Mouse (Mus musculus): ENCODE measurements around the gene Gm21974. TPM values are rescaled to one million over a fixed set of nuclear protein-coding genes. Genes with fewer than 3 reads are reported as not detected.

Gm21974 gene
- polyA plus RNA-seq, 1 experiment = not detected

- Histone ChIP-seq H3ac (ENCODE audit: control insufficient read depth, insufficient read length) (no peak overlapping the region), H3K4me3 (no peak overlapping the region), H3K27me3 (ENCODE audit: control insufficient read depth, insufficient read depth, insufficient read length) (no peaks in the 10 kb centered on the region), H3K4me2 (ENCODE audit: low read depth) (no peak overlapping the region), H3K79me2 (ENCODE audit: control insufficient read depth, insufficient read depth) (no peaks in the 10 kb centered on the region), H3K36me3 (ENCODE audit: control insufficient read depth, insufficient read depth) (no peaks in the 10 kb centered on the region)
- TF ChIP-seq TCF12 (IDR thresholded peaks at IDR 0.05; ENCODE audit: insufficient read depth, poor library complexity, severe bottlenecking) (no peak), POLR2A (IDR thresholded peaks at IDR 0.05; ENCODE audit: insufficient read length, low read depth) (no peak), POLR2AphosphoS2 (IDR thresholded peaks at IDR 0.05; ENCODE audit: insufficient read length, low read depth) (no peak), MYOG (IDR thresholded peaks at IDR 0.05; ENCODE audit: control insufficient read depth in 1 of 3, insufficient read depth in 1 of 3, insufficient read length in 2 of 3, low read depth in 2 of 3) (no peak), MYOD1 (IDR thresholded peaks at IDR 0.05; ENCODE audit: control insufficient read depth in 1 of 3, insufficient read length in 2 of 3, low read depth in 2 of 3) (no peak), TCF3 (IDR thresholded peaks at IDR 0.05; ENCODE audit: insufficient read length, low read depth) (no peak)
These were observed 35.4 kb upstream of the Gm21974 start for GRCm38 (mm10) chr7:127930636-127931035.

- peaks cover 2% of the 10 kb centered on the region for H3K36me3 ChIP-seq (ENCODE audit: control insufficient read depth, insufficient read depth)
- H3K27me3 ChIP-seq (ENCODE audit: control insufficient read depth, insufficient read depth, insufficient read length) = no peaks in the 10 kb centered on the region
- no peak within 1 kb of the TSS for H3K4me2 ChIP-seq (ENCODE audit: low read depth)
- TF ChIP-seq CEBPB (IDR thresholded peaks at IDR 0.05; ENCODE audit: insufficient read depth, poor library complexity, severe bottlenecking) (no peak), POLR2AphosphoS2 (IDR thresholded peaks at IDR 0.05; ENCODE audit: insufficient read length, low read depth) (no peak)
- H3K79me2 ChIP-seq (ENCODE audit: control insufficient read depth, insufficient read depth) = no peaks in the 10 kb centered on the region
- H3K4me3 ChIP-seq = no peak within 1 kb of the TSS
- H3ac ChIP-seq (ENCODE audit: control insufficient read depth, insufficient read length) = no peak within 1 kb of the TSS
These were observed 34.7 kb upstream of the Gm21974 start, which contains the start of gene Prss8 for GRCm38 (mm10) chr7:127929923-127930322. Prss8 (minus strand) TSS chr7:127930104.

GRCm38 (mm10) chr7:127928596-127928995 lies 33.3 kb upstream of the Gm21974 start:
- no peak overlapping the region for H3ac ChIP-seq (ENCODE audit: control insufficient read depth, insufficient read length)

GRCm38 (mm10) chr7:127927726-127928125 lies 32.5 kb upstream of the Gm21974 start:
- no peak overlapping the region for H3K4me3 ChIP-seq
- no peak overlapping the region for H3ac ChIP-seq (ENCODE audit: control insufficient read depth, insufficient read length)
- H3K27me3 ChIP-seq (ENCODE audit: control insufficient read depth, insufficient read depth, insufficient read length) = no peaks in the 10 kb centered on the region
- H3K4me2 ChIP-seq (ENCODE audit: low read depth) = no peak overlapping the region
- peaks cover 4% of the 10 kb centered on the region for H3K36me3 ChIP-seq (ENCODE audit: control insufficient read depth, insufficient read depth)
- TF ChIP-seq USF1 (IDR thresholded peaks at IDR 0.05; ENCODE audit: low read depth) (no peak), MAX (IDR thresholded peaks at IDR 0.05; ENCODE audit: low read depth) (no peak), SRF (IDR thresholded peaks at IDR 0.05; ENCODE audit: control insufficient read depth, insufficient read length, low read depth) (no peak), MYOG (IDR thresholded peaks at IDR 0.05; ENCODE audit: control insufficient read depth in 1 of 3, insufficient read depth in 1 of 3, insufficient read length in 2 of 3, low read depth in 2 of 3) (no peak), REST (IDR thresholded peaks at IDR 0.05; ENCODE audit: insufficient read depth, insufficient read length) (no peak), POLR2A (IDR thresholded peaks at IDR 0.05; ENCODE audit: insufficient read length, low read depth) (no peak), MYOD1 (IDR thresholded peaks at IDR 0.05; ENCODE audit: control insufficient read depth in 1 of 3, insufficient read length in 2 of 3, low read depth in 2 of 3) (no peak), CEBPB (IDR thresholded peaks at IDR 0.05; ENCODE audit: insufficient read depth, poor library complexity, severe bottlenecking) (no peak)
- H3K79me2 ChIP-seq (ENCODE audit: control insufficient read depth, insufficient read depth) = no peaks in the 10 kb centered on the region

More at GRCm38 (mm10) chr7:127928596-127928995, 33.3 kb upstream of the Gm21974 start:
- H3K79me2 ChIP-seq (ENCODE audit: control insufficient read depth, insufficient read depth) = no peaks in the 10 kb centered on the region
- peaks cover 4% of the 10 kb centered on the region for H3K36me3 ChIP-seq (ENCODE audit: control insufficient read depth, insufficient read depth)
- TF ChIP-seq MYOD1 (IDR thresholded peaks at IDR 0.05; ENCODE audit: control insufficient read depth in 1 of 3, insufficient read length in 2 of 3, low read depth in 2 of 3) = peak in 1 of 3 experiments; percentile 44
- peak in 1 of 3 experiments; percentile 45 for TF ChIP-seq MYOG (IDR thresholded peaks at IDR 0.05; ENCODE audit: control insufficient read depth in 1 of 3, insufficient read depth in 1 of 3, insufficient read length in 2 of 3, low read depth in 2 of 3)
- TF ChIP-seq POLR2A (IDR thresholded peaks at IDR 0.05; ENCODE audit: insufficient read length, low read depth) = no peak
- H3K4me2 ChIP-seq (ENCODE audit: low read depth) = no peak overlapping the region
- no peaks in the 10 kb centered on the region for H3K27me3 ChIP-seq (ENCODE audit: control insufficient read depth, insufficient read depth, insufficient read length)
- no peak overlapping the region for H3K4me3 ChIP-seq

GRCm38 (mm10) chr7:127926846-127927245 lies 31.6 kb upstream of the Gm21974 start:
- Histone ChIP-seq H3K27me3 (ENCODE audit: control insufficient read depth, insufficient read depth, insufficient read length) (no peaks in the 10 kb centered on the region), H3K4me2 (ENCODE audit: low read depth) (no peak overlapping the region), H3K4me3 (no peak overlapping the region), H3K36me3 (ENCODE audit: control insufficient read depth, insufficient read depth) (peaks cover 8% of the 10 kb centered on the region), H3K79me2 (ENCODE audit: control insufficient read depth, insufficient read depth) (no peaks in the 10 kb centered on the region), H3ac (ENCODE audit: control insufficient read depth, insufficient read length) (no peak overlapping the region)
- TF ChIP-seq USF1 (IDR thresholded peaks at IDR 0.05; ENCODE audit: low read depth) (no peak), TCF3 (IDR thresholded peaks at IDR 0.05; ENCODE audit: insufficient read length, low read depth) (no peak), POLR2A (IDR thresholded peaks at IDR 0.05; ENCODE audit: insufficient read length, low read depth) (no peak)

- Histone ChIP-seq H3K27me3 (ENCODE audit: control insufficient read depth, insufficient read depth, insufficient read length) (no peaks in the 10 kb centered on the region), H3K79me2 (ENCODE audit: control insufficient read depth, insufficient read depth) (no peaks in the 10 kb centered on the region), H3K4me2 (ENCODE audit: low read depth) (no peak overlapping the region), H3K4me3 (no peak overlapping the region), H3K36me3 (ENCODE audit: control insufficient read depth, insufficient read depth) (peaks cover 8% of the 10 kb centered on the region), H3ac (ENCODE audit: control insufficient read depth, insufficient read length) (no peak overlapping the region)
- TF ChIP-seq TCF3 (IDR thresholded peaks at IDR 0.05; ENCODE audit: insufficient read length, low read depth) (no peak), MYOG (IDR thresholded peaks at IDR 0.05; ENCODE audit: control insufficient read depth in 1 of 3, insufficient read depth in 1 of 3, insufficient read length in 2 of 3, low read depth in 2 of 3) (no peak), E2F4 (IDR thresholded peaks at IDR 0.05; ENCODE audit: insufficient read depth) (no peak), REST (IDR thresholded peaks at IDR 0.05; ENCODE audit: insufficient read depth, insufficient read length) (no peak), MYOD1 (IDR thresholded peaks at IDR 0.05; ENCODE audit: control insufficient read depth in 1 of 3, insufficient read length in 2 of 3, low read depth in 2 of 3) (no peak)
These were observed 30.8 kb upstream of the Gm21974 start for GRCm38 (mm10) chr7:127926066-127926465.
